Mouse (Mus musculus) A20 (cell line): ENCODE measurements at regions not wholly inside any gene's neighbourhood (a gene's known extent, or its start where the extent isn't known, plus 50 kb on each side); places are given as distances from the start of the nearest gene placed in this dataset.

Experiments used
- DNase-seq: peaks from one replicate; pipeline ENCODE4 v3.0.0-alpha.2; 2011; ENCODE audit warnings: low read depth, low spot score

DNA sequence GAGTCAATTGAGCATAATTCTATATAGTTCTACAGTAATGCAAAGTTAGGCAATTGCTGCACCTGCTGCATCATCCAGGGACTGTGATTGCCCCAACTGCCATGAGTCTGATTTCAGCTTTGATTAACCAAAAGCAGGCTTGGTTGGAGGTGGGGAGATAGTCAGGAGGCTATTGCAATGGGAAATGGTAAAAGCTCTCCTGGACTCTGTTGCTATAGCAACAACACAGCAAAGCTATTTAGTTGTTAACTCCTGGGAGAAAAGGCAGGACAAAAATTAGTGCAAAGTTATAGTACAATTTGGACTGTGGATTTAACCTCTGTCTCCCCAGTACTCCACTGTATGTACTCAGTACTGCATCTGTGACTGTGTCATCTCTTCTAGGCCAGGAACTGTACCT, 51.7 kb upstream of the Rasgrf1 start:
- no peak for DNase-seq

DNA sequence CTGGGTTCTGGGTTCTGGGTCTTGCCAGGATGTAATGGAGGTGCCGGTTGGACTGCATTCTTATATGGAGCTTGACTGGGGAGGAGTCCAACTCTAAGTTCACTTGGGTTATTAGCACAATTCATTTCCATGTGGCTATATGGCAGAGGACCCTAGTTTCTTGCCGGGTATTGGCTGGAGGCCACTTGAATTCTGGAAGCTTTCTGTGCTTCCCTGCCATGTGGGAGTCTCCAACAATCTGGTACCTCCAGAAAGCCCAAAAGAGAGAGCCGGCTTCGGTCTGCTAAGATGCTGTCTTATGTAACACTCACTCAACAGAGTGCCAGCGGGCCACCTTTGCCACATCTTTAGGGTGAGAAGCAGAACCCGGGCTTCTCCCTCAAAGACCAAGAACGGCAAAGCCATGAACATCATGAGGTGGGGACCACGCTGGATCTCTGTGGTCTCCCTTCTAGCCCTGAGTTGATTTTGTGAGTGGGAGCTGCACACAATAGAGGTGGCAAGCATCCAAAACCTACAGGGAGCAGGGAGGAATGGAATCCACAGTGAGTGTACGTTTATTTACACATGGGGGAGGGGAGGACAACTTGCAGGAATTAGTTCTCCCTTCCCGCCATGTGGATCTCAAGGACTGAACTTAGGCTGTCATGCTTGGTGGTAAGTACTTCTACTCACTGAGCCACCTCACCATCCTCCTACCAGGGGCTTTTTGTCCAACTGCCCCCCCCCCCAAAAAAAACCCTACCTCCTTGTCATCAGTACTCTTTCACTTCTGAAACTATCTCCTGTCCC, 59.0 kb upstream of the Rasgrf1 start:
- DNase-seq = no peak

DNA sequence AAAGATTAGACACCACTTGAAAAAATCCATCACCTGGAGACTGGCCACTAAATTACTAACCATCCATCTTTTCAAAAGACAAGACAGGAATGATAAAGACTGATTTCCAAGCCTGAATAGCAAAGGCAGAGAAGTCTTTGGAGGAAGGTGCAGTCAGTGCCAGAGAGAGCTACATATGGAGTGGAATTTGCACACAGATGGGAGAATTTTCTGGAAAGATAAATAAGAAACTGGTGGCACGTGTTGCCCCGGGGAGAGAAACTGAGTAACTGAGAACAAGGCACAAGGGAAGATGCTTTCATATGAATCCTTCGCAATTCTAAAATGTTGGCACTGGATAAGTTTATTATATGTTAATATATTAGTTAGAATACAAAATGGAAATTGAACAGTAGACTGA, 59.8 kb upstream of the Rasgrf1 start:
- DNase-seq = no peak

DNA sequence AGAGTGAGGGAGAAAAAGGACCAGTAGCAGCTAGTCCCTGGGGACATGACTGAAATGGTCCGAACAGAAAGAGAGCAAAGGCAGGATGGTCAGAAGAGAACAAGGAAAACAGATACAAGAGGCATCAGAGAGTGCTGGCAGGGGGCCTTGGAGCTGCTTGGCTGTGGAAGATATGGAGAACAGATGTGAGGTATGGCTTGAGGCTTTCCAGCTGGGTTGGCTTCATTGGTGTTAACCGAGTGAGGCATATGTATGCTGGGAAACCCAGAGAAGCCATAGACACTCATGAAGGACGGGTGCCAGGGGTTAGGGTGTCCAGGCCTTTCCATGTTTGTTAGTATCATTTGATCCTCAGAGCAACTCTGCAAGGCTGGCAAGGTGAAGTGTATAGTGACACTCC, 61.1 kb upstream of the Rasgrf1 start:
- DNase-seq = no peak

DNA sequence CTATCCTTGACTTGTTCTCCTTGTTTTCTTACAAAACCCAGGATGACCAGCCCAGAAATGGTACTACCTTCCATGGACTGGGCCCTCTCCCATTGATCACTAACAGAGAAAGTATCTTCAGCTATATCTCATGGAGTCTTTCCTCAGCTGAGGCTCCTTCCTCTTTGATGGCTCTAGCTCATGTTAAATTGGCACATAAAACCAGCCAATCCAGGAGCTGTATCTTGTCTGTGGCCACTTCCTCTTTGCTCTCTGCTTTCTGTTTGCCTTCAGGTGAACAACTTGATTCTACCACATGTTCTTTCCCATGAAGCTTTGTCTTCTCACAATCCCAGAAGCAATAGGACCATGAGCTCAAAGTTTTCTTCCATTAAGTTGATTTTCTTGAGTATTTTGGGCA, 62.7 kb upstream of the Rasgrf1 start:
- DNase-seq = peak; percentile 36

GRCm38 (mm10) chr9:89842776-89843089, 67.0 kb upstream of the Rasgrf1 start:
- DNase-seq = peak; percentile 87

GRCm38 (mm10) chr9:89841866-89842775, 67.6 kb upstream of the Rasgrf1 start:
- no peak for DNase-seq

GRCm38 (mm10) chr9:89841371-89841770, 68.3 kb upstream of the Rasgrf1 start:
- DNase-seq = no peak

DNA sequence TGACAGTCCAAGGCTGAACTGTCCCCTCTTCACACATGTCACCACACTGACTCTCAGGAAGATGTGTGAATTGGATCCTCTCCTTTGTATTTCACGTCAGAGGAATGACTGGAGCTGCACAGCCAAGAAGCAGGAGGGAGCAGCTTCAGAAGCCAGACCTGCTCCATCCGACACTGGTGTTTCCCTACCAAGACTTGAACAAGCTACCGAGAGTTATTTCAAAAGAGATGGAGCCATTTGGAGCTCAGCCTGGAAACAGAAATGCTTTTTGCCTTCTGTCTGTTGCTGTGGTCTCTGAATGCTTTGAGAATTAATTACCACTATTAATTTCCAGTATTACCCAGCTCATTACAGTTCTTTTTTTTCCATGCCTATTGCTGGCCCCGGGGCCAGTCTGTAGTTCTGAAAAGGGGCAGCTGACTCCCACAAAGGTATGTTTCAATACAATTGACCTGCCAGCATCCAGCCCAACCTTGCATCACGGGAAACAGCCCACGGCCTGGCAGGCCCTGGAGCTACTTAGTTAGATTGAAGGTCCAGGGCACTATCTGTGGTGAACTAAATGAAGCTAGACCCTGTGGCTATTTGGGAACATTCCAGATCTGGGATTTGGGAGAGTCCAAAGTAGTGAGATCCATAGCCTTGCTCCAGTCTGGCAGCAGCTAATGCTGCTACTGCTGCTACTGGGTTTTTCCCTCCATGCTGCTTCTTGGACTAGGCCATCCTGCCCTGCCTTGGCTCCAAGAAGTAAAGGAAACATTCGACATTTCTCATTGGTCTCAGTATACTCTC, 73.1 kb upstream of the Rasgrf1 start:
- DNase-seq = no peak

DNA sequence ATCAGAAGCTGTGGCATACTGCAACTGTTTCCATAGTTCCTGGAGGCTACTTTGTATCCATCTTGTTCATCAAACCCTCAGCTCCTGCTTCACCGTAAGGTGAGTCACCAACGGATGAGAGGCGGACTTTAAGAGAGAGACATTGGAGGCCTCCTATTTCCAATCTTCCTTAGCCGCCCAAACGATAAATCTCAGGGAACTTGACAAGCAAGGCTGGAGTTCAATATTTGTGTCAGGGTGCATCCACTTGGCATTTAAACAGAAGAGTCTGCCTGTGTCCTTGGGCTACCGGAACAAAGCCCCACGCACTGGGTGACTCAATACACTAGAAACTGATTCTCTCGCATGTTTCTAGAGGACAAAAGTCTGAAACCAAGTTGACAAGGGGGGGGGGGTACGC, 76.1 kb upstream of the Rasgrf1 start:
- no peak for DNase-seq

GRCm38 (mm10) chr9:89831855-89832254, 77.9 kb upstream of the Rasgrf1 start:
- DNase-seq = peak; percentile 73

GRCm38 (mm10) chr9:89828156-89828555, 81.6 kb upstream of the Rasgrf1 start:
- no peak for DNase-seq

GRCm38 (mm10) chr9:89827564-89827963, 82.1 kb upstream of the Rasgrf1 start:
- no peak for DNase-seq

- DNase-seq = peak; percentile 95
Measured at GRCm38 (mm10) chr9:89826712-89827548, 82.8 kb upstream of the Rasgrf1 start.

- DNase-seq = no peak
Measured at GRCm38 (mm10) chr9:89821853-89822243, 83.6 kb upstream of the Ankrd34c start.

- DNase-seq = no peak
Measured at GRCm38 (mm10) chr9:89821109-89821852, 83.0 kb upstream of the Ankrd34c start.

DNA sequence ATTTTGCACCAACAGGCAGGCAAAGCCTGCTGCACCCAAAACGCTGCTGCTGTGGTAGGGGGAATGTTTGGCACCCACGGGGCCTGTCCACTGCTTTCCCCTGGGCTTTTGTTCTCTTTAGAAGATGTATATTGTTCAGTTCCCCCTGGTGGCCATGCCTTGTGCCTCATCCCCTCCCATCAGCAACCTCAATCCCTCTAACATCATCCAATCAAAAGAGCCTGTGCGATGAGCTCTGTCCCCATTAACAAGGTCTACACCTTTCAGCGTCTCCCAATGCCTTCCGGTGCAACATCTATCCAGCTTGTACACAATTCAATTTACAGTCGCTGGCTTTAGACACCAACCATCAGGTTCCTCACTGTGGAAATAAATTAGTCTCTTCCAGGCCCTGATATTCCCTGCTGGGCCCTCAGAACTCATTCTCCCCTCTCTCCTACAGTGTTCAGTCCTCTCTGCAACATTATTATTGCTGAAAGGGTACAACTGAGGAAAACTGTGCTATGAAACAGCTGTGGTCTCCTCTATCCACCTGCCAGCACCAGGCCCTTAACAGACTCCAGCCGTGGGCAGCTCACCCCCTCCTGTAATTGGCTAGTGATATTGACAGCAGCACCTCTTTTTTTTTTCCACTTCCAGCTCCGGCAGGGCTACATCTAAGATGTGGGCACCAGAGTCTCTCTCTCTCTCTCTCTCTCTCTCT, 75.5 kb upstream of the Ankrd34c start:
- no peak for DNase-seq

- no peak for DNase-seq
Measured at GRCm38 (mm10) chr9:89807381-89807780, 69.1 kb upstream of the Ankrd34c start.

- DNase-seq = no peak
Measured at GRCm38 (mm10) chr9:89802658-89803057, 64.4 kb upstream of the Ankrd34c start.

DNA sequence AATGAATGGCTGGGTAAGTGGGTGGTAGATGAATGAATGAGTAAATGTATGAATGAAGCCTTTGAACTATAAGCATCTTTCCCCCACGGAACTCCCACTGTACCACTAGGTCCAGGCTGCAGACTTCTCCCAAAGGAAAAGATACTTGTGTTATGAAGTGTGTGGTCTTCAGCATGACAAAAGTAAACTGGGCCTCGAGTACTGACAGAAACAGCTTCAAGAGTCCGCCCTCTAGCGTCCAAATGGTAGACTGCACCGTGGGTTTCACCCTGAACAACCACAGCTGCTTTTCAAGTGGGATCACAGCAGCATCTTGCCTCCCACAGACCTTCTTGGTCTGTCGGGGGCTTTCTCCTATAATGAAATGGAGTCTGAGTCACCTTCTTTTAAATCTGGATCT, 54.7 kb upstream of the Ankrd34c start:
- DNase-seq = peak; percentile 65
